Mouse (Mus musculus): Measurements from ENCODE around the gene Wrnip1.

Wrnip1 gene

DNA sequence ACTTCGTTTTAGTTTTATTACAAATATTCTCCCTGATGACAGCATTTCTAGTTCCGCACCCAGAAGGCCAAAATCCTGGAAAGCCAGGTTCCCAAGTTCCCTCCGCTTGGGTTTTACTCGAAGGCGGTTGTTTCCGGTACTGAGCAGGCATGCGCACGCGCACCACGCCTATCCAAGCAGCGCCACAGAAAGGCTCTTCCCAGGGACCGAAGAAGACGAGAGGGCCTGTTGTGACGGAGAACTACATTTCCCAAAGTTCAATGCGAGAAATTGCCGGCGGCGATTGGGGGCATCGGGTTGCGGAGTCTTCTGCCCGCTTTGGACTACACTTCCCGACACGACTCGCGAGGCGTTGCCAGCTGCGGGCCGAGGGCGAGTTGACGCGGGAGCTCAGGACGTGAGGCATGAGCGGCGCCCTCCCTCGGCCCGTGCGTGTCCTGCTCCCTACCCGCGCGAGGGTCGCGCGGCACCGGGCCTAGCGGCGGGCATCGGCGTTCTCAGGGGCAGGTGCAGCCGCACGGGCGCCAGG, at the start of gene Wrnip1:
Wrnip1 (plus strand) TSS at position 346 of the 529 bp plus-strand sequence.
- peak; percentile 99 for DNase-seq

DNA sequence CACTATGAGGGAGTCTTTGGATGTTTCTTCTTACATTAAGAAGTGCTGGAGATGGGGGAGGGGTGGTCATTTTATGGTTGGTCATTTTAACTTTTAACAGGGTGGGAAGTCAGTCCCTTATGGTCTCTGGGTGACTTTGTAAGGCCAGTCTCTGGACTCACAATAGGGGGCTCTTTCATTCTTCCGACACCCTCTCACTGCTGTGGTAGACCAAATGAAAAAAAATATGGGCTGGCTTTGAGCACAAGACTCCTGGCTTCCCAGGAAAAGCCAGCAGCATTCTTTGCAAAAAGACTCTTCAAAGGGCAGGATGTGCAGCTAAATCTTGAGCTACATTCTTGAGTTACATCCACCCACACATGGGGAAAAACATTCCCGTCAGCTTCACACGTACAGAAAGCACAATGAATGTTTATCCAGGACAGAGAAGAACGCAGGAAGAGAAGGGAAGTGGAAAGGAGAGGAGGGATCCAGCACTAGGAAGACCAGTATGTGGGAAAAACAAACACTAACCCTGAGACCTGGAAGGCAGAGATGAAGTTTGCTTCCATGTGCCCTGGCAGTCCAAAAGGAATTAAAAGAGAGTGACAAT, 49.7 kb upstream of the Wrnip1 start:
- no peak for DNase-seq

DNA sequence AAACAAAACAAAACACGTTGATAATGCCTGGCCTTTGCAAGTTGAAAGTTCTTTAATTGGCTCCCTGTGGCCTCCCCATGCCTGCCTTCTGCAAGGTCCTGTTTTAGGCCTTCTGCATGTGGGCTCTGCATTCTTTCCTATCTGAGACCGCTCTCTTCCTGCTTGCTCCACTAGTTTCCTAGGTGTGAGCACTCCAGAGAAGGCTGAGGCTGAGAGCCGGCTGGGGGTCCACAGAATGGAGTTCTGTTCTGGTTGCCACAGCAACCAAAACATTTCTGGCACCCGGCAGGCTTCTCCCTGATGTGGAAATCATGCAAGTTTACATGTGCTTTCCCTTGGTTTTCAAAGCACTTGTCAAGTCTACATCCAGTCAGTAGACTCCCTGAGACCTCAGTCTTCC, 42.8 kb upstream of the Wrnip1 start:
- no peak for DNase-seq

DNA sequence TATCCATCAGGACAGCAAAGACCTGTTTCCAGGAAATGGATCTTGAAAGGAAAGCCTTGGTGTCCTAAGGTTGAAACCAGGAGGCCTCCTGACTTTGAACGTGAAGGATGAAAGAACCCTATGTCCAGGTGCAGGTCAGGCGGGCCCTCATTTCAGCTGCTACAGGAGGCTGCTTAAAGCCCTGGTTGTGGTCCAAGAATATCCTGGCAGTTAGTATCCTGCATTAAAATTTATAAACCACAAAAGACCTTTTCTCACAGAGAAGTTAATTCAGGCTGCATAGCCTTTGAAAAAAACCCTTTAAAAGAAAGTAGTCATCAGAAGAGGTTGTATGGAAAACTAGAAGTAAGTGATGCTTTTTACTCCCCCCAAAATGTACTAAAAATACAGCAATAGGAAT, 41.0 kb upstream of the Wrnip1 start:
- no peak for DNase-seq

DNA sequence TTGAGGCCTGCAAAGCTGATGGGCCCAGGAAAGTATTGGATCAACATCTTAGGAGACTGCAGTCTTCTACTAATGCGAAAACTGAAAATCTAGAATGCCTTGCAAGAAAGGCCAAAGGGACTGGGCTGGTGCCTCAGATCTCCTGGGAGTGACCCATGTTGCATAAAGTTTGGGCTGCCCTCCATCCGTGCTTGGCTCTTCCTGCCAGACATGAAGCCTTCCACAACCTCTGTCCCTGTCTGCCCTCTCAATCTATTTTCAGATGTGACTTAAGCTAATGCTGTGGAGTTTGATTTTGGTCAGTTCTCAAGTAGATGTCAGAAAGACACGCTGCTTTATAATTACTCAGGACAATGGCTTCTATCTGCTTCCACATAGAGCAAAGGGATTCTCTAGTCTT, 38.7 kb upstream of the Wrnip1 start:
- DNase-seq: no peak

DNA sequence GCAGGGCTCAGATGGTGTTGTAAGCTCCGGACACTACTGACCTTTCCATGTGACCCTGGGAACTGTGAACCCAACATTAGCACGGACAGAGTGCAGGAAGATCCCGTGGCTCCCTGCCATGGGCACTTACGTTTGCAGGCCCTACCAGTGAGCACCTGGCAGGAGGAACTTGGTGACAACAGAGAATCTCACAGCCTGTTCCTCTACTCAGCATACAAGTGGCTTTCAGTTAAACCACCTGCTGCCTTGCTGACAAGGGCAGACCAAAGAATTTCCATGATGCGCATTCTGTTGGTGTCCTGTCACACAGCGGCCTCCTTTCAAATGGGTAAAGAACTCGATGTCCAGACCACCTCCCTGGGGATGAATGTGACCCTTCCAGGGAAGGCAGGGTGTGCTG, 37.4 kb upstream of the Wrnip1 start:
- DNase-seq: no peak

DNA sequence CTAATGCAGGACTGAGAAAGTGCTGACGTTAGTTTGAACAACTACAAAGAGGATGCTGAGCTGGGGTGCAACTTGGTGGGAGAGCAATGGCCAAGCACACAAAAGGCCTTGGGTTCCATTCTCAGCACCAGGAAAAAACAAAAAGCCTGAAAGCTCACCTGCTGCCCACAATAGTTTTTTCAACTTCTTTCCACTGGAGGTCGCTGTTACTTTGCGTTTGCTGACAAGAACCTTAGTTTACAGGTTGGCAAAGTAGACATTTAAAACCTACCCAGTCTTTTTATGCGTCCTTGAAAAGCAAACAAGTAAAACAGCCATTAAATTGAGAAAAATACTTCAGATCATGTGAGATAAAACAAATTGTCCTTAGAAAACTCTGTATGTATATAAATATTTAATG, 33.7 kb upstream of the Wrnip1 start:
- DNase-seq: peak; percentile 8

DNA sequence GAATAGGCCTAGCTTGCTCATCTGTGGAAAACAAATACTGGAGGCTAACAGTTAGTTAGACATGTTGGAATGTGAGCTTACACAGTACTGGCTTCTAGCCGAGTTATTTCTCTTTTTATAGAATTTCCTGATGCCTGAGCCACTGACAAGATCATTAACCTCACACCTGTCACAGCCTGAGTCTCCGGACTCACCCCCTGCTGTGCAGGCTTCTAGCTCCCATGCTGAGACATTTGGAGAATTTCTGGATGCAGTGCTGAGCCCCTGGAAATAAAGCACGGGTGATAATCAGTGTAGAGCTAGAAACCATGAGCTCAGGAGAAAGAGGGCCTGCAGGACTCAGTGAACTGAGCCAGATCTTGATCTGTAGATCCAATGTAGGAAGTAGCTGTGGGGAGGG, 31.9 kb upstream of the Wrnip1 start:
- no peak for DNase-seq

DNA sequence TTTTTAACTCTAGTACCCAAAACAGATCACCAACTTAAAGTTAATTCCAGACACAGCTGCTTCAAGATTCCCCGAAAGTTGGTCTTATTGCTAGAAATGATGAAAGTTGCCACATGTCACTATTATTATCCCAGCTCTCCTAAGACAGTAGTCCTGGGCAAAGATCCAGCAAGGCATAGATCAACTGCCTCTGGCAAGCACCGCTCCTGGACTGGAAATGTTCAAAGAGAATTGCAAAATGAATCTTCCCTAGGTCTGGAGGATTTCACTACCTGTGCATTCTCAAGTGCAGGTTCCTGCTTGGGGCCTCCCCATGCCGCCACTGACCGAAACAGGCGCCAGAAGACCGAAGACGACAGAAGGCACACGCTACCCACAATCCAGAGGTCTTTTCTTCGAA, 25.9 kb upstream of the Wrnip1 start:
- DNase-seq: no peak

DNA sequence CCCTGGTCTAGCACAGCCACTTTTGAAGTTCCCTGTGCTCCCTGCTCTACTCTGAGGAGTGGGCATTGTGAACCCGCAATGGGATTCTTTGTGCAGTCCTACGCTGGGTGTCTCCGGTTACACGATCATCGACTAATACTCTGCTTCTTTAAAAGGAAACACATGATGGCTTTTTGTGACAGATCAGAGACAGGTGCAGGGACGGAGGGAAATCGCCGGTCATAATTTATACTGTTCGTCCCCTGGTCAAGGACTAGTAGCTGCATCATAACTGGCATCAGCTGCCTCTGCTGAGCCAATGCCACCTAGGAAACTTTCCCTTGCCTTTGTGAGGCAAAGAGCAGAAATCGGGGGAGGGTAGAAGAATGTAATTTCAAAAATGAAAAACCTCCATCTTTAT, 25.5 kb upstream of the Wrnip1 start:
- DNase-seq: no peak

DNA sequence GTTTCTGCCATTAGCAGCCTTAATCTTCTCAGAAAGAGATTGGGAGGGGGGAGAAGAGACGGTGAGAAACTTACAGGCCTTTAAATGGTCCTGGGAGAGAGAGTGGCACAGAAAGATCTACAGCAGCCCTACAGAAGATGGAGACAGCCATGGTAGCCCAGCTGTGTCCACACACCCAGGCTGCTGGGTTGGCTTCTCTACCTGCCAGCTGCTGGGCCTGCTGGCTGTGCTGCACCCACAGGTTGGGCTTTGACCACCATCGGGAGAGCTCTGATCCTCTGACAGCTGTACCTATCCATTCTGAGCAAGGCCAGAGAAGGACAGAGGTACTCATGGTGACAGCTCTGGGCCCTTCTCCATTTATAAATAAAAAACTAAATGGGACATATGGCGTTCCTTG, 23.0 kb upstream of the Wrnip1 start:
- DNase-seq: no peak

DNA sequence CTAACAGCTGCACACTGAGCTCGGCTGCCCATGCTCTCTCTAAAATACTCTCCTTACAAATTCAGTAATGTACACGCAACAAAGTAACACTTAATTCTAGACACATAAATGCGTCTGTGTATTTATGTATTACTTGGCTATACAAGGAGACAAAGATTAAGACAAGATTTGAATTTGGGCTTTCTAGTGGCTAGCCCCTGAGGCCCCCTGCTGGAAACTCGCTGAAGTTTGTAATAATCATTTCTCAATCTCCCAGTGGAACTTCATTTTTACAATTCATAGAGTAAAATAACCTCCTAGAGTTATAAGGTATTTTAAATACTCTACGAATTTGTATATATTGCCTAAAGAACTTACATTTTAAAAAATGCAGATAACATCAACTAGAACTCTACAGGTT, 18.8 kb upstream of the Wrnip1 start:
- no peak for DNase-seq

DNA sequence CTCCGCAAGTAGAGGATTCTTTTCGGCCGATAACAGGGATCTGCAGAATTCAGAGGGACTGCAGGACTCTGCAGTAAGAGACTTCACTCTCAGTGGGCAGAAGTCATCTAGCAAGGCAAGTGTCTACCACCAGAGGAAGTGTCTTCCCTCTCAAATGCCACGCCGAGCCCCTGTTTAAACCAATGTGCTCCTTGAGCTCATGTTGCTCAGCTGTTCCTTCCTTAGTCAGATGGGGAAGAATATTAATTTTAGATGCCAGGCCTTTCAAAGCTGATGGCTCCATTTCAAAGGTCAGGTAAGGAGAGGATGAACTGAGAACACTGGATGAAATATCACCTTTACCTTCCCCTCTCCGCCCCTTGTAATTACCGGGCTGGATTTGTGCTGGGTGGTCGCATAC, 18.0 kb upstream of the Wrnip1 start, which contains the start of gene Mylk4:
Mylk4 (minus strand) TSS at position 139 of the 400 bp plus-strand sequence.
- no peak for DNase-seq

DNA sequence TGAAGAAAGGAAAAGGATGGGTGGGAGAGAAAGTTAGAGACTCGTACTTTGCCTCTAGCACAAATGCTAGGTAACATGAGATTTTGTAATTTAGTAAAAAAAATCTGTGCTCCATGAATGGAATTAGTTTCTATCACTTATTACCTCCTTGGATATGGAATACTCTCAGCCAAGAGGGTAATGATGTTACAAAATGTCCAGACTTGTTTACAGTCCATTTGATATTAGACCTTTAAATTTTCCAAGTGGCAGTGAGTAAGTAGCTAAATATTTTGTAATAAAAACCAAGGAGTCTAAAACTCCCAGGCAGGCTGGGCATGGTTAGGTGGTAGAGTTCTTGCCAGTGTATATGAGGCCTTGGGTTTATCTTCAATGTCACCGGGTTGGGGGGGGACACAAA, 14.3 kb upstream of the Wrnip1 start:
- no peak for DNase-seq

DNA sequence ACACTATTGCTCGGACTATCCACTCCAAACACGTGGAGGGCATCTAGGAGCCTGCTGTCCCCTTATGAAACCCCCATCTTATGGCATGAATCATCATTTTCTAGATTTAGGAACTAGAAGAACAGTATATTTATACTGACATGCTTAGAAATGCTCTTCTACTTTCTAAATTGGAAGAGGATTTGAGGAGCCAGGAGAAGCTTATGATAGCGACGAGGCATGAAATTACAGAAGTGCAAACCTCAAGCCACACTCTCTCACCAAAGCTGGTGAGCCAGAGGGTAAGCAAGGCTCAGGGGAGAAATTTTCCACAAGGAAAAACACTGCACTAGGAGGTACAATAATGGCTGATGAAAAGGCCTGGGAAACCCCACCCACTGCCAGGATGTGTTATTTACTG, 12.1 kb upstream of the Wrnip1 start:
- DNase-seq: no peak

DNA sequence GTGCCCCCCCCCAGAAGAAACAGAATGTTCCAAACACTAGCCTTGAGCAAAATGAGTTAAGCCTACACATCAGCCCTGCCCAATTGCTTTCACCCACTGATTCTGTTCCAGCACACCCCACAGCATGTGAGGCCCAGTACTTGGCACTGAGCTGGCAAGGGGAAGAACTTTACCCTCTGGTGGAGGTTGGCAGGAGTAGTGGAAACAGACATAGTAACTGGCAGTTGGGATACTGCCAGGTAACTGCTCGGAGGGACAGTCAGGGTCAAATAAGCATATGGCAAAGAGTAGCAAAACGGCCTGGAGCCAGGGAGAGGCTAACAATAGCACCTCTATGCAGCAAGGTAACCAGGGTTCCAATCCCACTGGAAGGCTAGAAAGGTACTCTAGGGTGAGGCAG, 7.2 kb upstream of the Wrnip1 start:
- no peak for DNase-seq

DNA sequence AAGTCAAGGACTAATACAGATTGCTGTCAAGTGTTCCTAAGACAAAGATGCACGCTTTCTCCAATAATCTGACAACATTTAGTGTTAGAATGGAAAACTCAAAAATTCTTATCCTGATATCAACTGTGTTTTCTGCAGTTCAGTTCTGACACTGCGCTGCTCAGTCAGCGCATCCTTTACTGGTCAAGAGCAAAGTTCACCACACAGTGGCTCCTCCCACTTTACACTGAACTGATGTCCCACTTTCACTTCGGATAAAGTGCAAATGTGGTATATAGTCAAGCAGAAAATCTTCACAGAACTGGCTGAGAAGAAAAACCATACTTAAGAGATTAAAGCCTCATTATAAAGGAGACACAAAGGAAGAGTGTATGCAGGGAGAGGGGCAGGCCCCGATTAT, 6.7 kb upstream of the Wrnip1 start:
- DNase-seq: no peak

DNA sequence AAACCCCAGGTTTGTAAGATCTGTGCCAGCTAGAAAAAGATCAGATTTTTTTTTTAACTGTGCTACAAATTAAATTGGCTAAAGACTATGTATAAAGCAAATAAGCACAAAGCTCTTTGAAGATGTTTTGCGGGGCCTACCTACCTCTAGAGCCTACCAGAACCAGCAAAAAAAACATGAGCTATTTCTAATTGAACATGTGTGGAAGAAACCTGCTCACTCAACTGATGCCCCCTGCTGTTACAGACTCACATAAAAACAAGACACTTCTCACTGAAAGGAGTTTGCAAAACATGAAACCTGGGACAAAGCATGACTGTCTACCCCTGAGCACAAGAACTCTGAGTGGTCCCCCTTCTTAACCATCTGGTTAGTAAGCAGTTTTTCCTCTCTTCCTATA, 4.8 kb upstream of the Wrnip1 start:
- no peak for DNase-seq

DNA sequence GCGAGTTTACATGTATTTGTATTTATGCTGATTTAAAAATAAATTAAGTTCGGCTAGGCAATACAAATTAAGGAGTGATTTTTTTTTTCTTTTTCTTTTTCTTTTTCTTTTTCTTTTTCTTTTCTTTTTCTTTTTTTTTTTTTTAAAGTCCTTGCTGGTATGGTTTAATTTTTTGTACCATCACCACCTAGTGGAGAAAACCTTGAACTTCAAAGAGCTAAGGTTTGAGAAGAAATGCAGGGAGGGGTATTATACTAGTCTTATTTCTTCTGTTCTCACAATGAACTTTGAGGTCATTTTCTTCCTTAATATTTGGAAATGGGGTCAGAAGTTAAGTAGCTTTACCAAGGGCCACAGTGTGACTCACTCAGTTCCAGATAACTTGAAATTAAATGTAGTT, 2.7 kb upstream of the Wrnip1 start:
- no peak for DNase-seq

DNA sequence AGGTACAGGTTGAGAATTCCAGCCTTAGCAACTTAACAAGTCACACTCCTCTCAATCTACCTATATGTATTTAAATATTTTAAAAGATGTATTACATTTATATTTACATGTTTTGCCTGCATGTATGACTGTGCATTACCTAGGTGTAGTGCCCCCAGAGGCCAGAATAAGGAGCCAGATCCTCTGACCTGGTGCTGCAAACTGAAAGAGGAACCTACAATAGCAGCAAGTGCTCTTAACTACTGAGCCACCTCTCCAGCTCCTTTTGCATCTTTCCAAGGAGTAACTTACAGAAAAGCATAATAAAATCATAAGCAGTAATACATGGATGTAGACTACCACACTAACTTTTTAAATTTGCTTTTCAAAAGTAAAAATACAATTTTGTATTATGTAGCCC, 979 bp upstream of the Wrnip1 start:
- peak; percentile 36 for DNase-seq

DNA sequence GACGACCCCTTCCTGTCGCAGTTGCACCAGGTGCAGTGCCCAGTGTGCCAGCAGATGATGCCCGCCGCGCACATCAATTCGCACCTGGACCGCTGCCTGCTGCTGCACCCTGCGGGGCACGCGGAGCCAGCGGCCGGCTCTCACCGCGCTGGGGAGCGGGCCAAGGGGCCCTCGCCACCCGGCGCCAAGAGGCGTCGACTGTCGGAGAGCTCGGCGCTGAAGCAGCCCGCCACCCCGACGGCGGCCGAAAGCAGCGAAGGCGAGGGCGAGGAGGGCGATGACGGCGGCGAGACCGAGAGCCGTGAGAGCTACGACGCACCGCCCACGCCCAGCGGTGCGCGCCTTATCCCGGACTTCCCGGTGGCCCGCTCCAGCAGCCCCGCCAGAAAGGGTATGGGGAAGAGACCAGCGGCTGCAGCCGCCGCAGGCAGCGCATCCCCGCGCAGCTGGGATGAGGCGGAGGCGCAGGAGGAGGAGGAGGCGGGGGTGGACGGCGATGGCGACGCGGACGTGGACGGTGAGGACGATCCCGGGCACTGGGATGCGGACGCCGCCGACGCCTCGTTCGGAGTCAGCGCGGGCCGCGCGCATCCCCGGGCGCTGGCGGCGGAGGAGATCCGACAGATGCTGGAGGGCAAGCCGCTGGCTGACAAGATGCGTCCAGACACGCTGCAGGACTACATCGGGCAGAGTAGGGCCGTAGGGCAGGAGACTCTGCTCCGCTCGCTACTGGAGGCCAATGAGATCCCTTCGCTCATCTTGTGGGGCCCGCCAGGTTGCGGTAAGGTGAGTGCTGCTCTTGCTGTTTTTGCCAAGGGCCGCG, 632 bp downstream of the Wrnip1 start, which contains the start of gene D930007J09Rik:
D930007J09Rik (minus strand) TSS at position 591 of the 823 bp plus-strand sequence.
- DNase-seq: peak; percentile 49

DNA sequence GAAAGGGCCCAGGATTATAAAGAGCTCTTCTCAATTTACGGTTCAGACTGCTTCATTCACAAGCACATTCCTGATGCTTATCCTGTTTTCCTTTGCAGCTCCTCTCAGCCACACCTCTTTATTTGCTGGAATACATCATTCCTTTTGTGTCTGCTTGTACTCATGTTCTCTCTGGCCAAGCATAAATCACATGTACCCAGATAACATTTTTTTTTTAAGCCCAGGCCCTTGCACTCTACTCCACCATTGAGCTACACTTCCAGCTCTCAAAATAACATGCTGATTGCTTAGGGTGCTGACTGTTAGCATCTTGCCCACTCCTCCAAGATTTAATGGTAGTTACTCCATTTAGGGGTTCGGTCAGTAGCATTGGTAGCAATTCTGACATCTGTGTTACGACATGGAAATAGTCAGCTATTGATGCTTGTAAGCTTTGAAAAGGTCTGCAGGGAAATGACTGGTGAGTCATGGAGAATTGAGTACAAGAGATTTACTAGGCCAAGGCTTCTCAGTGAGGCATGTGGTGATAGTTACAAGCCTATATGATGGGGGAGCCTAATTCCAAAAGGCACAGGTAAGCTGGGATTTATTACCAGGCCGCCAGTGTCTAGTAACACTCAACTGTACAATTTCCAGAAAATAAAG, 2.0 kb downstream of the Wrnip1 start:
- DNase-seq: no peak

DNA sequence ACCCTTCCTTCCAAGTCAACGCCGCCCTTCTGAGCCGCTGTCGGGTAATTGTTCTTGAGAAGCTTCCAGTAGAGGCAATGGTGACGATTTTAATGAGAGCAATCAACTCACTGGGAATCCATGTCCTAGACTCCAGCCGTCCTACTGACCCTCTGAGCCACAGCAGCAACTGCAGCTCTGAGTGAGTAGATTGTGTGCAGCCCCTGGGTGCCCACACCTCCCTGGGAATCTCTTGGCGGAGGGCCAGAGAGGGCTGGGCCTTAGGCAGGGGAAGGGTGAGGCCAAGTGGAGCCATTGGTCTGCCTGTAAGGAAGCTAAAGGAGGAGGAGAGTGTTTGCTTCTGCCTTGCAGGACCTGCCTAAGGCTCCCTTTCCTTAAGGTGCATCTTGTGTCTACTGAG, 5.0 kb downstream of the Wrnip1 start:
- no peak for DNase-seq

DNA sequence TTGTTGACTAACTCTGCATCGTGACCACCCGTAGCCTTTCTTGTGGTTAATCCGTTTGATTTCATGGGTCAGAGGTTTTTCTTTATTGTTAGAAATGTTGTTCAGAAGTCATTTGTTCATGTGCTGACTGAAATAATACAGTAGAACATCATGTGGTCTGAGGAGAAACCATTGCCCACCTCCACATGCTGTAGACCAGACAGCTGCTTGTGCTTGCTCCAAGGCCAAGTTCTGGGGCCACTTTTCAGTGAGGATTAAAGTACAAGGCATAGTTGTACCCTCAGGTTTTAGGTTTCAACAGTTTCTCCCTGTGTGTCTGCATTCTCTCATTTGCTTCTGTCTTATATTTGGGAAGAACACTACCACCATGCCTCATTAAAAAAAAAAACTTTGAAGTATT, 5.8 kb downstream of the Wrnip1 start:
- no peak for DNase-seq

Data from cerebellum, adult 9-10 months (tissue).